Mouse (Mus musculus) lung, embryonic 14.5 days (tissue): ENCODE results near the gene Ubac2. TPM values are rescaled to one million over a fixed set of nuclear protein-coding genes. Genes with fewer than 3 reads are reported as not detected.
A peak's percentile ranks its signal among the peaks of the same experiment; 100 is the strongest.

Experiments used
- ATAC-seq: fragments of 200-750 bp; cut with Nextera tagmentation; 2 replicates; pipeline ENCODE4 v1.8.0; 2017; ENCODE audit warnings: mild to moderate bottlenecking, moderate TSS enrichment, moderate library complexity; ENCODE audit not compliant: insufficient read depth
- DNase-seq: peaks from one replicate; pipeline ENCODE4 v3.0.0-alpha.2; 2015
- H3K27ac ChIP-seq: fragments of 300-500 bp; sonication (generic); 2 replicates; pipeline ENCODE4 v1.5.1; 2014; ENCODE audit warnings: low read depth, mild to moderate bottlenecking, moderate library complexity
- H3K27me3 ChIP-seq: fragments of 300-500 bp; sonication (generic); 2 replicates; pipeline ENCODE4 v1.6.1; 2014; ENCODE audit warnings: low read length, control low read depth; ENCODE audit not compliant: insufficient read depth
- H3K36me3 ChIP-seq: fragments of 300-500 bp; sonication (generic); 2 replicates; pipeline ENCODE4 v1.6.1; 2014; ENCODE audit warnings: control low read depth; ENCODE audit not compliant: insufficient read depth
- H3K4me1 ChIP-seq: fragments of 300-500 bp; sonication (generic); 2 replicates; pipeline ENCODE4 v1.6.1; 2014; ENCODE audit warnings: antibody characterized with exemption, control low read depth; ENCODE audit not compliant: insufficient read depth
- H3K4me2 ChIP-seq: fragments of 300-500 bp; sonication (generic); 2 replicates; pipeline ENCODE4 v1.6.1; 2014; ENCODE audit warnings: mild to moderate bottlenecking
- H3K4me3 ChIP-seq: fragments of 300-500 bp; sonication (generic); 2 replicates; pipeline ENCODE4 v1.5.1; 2014; ENCODE audit warnings: low read depth, low read length
- H3K9ac ChIP-seq: fragments of 300-500 bp; sonication (generic); 2 replicates; pipeline ENCODE4 v1.6.1; 2014
- H3K9me3 ChIP-seq: fragments of 300-500 bp; sonication (generic); 2 replicates; pipeline ENCODE4 v1.6.1; 2016; ENCODE audit warnings: low read depth, low read length, control low read depth
- CTCF ChIP-seq: IDR thresholded peaks from 2 replicates; pipeline ENCODE4 v1.5.1; 2016; ENCODE audit warnings: antibody characterized with exemption, low read depth
- WGBS: fragments of 180-500 bp; shearing (Covaris S2); extraction: QIAGEN DNeasy Blood & Tissue Kit; methylation state at CpG from one replicate; pipeline ENCODE4 v1.1.7; 2014; 5-methylcytosine and 5-hydroxymethylcytosine counted together
- polyA plus RNA-seq: library from polyadenylated mRNA; unstranded; fragments of >200 nt; fragmentation: Nextera tagmentation; extraction: Ambion mirVana; gene quantifications from 2 replicates; pipeline ENCODE4 v1.2.1, GENCODE M21; 2014

Ubac2 gene
- polyA plus RNA-seq, 1 experiment from 2014 or later, result 61.1 TPM

GRCm38 (mm10) chr14:121876860-121877259 is 1.6 kb upstream of the Ubac2 start:
- H3K36me3 ChIP-seq, result no peaks in the 10 kb centered on the region
- no peak overlapping the region for H3K9ac ChIP-seq
- 80% methylated on average over 2 of the region's 2 CpGs for WGBS
- DNase-seq (no peak), ATAC-seq (no peak)
- no peak overlapping the region for H3K4me2 ChIP-seq
- TF ChIP-seq CTCF, result no peak
- H3K4me1 ChIP-seq, result no peaks in the 10 kb centered on the region
- H3K27me3 ChIP-seq, result no peaks in the 10 kb centered on the region
- no peak overlapping the region for H3K4me3 ChIP-seq
- no peak overlapping the region for H3K27ac ChIP-seq
- no peaks in the 10 kb centered on the region for H3K9me3 ChIP-seq

- Histone ChIP-seq H3K4me3 (peak overlapping the region; percentile 97), H3K36me3 (no peaks in the 10 kb centered on the region), H3K4me1 (no peaks in the 10 kb centered on the region), H3K27me3 (no peaks in the 10 kb centered on the region), H3K4me2 (peak overlapping the region; percentile 96), H3K9ac (peak overlapping the region; percentile 90), H3K27ac (peak overlapping the region; percentile 97; the same call in 1 of the 2 replicates), H3K9me3 (no peaks in the 10 kb centered on the region)
- DNase-seq (peak; percentile 15), ATAC-seq (no peak)
- no peak for TF ChIP-seq CTCF
- WGBS, result 29% methylated on average over 8 of the region's 8 CpGs
Measured at GRCm38 (mm10) chr14:121877640-121878039, 780 bp upstream of the Ubac2 start.

- H3K36me3 ChIP-seq, result no peaks in the 10 kb centered on the region
- 0% methylated on average over 27 of the region's 27 CpGs for WGBS
- H3K9ac ChIP-seq, result peak overlapping the region; percentile 90
- no peaks in the 10 kb centered on the region for H3K27me3 ChIP-seq
- H3K4me3 ChIP-seq, result peak overlapping the region; percentile 97
- H3K4me2 ChIP-seq, result peak overlapping the region; percentile 96
- TF ChIP-seq CTCF, result no peak
- ATAC-seq, result no peak; the same call in 1 of the 2 replicates
- no peaks in the 10 kb centered on the region for H3K9me3 ChIP-seq
- DNase-seq, result no peak
- peak overlapping the region; percentile 77 for H3K27ac ChIP-seq
- no peaks in the 10 kb centered on the region for H3K4me1 ChIP-seq
Measured at GRCm38 (mm10) chr14:121878859-121879206, 413 bp downstream of the Ubac2 start.

- ATAC-seq (no peak), DNase-seq (peak; percentile 40)
- H3K9me3 ChIP-seq, result no peaks in the 10 kb centered on the region
- H3K4me1 ChIP-seq, result peaks cover 2% of the 10 kb centered on the region; the same call in 1 of the 2 replicates
- H3K4me3 ChIP-seq, result peak overlapping the region; percentile 97
- no peaks in the 10 kb centered on the region for H3K36me3 ChIP-seq
- H3K27me3 ChIP-seq, result no peaks in the 10 kb centered on the region
- TF ChIP-seq CTCF, result no peak
- H3K27ac ChIP-seq, result no peak overlapping the region; the same call in 1 of the 2 replicates
- H3K4me2 ChIP-seq, result peak overlapping the region; percentile 96
- 5% methylated on average over 16 of the region's 16 CpGs for WGBS
- peak overlapping the region; percentile 90 for H3K9ac ChIP-seq
Measured at GRCm38 (mm10) chr14:121879266-121879840, 933 bp downstream of the Ubac2 start.

GRCm38 (mm10) chr14:121881211-121881610 is 2.8 kb downstream of the Ubac2 start:
- Histone ChIP-seq H3K4me1 (peaks cover 3% of the 10 kb centered on the region; the same call in 1 of the 2 replicates), H3K4me2 (no peak overlapping the region), H3K9ac (no peak overlapping the region), H3K36me3 (0 out of 2 replicates have a peak, but pooled peaks cover 4% of the 10 kb centered on the region), H3K27me3 (no peaks in the 10 kb centered on the region), H3K27ac (no peak overlapping the region), H3K9me3 (no peaks in the 10 kb centered on the region), H3K4me3 (no peak overlapping the region)
- ATAC-seq (no peak), DNase-seq (no peak)
- WGBS, result 77% methylated on average over 7 of the region's 7 CpGs
- TF ChIP-seq CTCF, result no peak

- WGBS, result 41% methylated on average over 6 of the region's 6 CpGs
- 0 out of 2 replicates have a peak, but pooled peaks cover 4% of the 10 kb centered on the region for H3K36me3 ChIP-seq
Measured at GRCm38 (mm10) chr14:121884150-121884797, 5.9 kb downstream of the Ubac2 start.

GRCm38 (mm10) chr14:121893747-121894146 is 15.3 kb downstream of the Ubac2 start:
- H3K4me1 ChIP-seq, result no peaks in the 10 kb centered on the region
- no peak for ATAC-seq
- H3K27me3 ChIP-seq, result no peaks in the 10 kb centered on the region
- H3K27ac ChIP-seq, result no peak overlapping the region
- H3K9ac ChIP-seq, result no peak overlapping the region
- whole genome bisulfite sequencing, result 66% methylated on average over 6 of the region's 6 CpGs
- no peak overlapping the region for H3K4me3 ChIP-seq
- no peak for TF ChIP-seq CTCF
- no peak for DNase-seq
- no peaks in the 10 kb centered on the region for H3K36me3 ChIP-seq
- no peaks in the 10 kb centered on the region for H3K9me3 ChIP-seq
- no peak overlapping the region for H3K4me2 ChIP-seq

More at GRCm38 (mm10) chr14:121884150-121884797, 5.9 kb downstream of the Ubac2 start:
- no peaks in the 10 kb centered on the region for H3K27me3 ChIP-seq
- no peak overlapping the region for H3K9ac ChIP-seq
- no peak overlapping the region for H3K4me2 ChIP-seq
- no peak overlapping the region for H3K4me3 ChIP-seq
- TF ChIP-seq CTCF, result no peak
- ATAC-seq (no peak), DNase-seq (peak; percentile 71)
- peaks cover 3% of the 10 kb centered on the region; the same call in 1 of the 2 replicates for H3K4me1 ChIP-seq
- H3K9me3 ChIP-seq, result no peaks in the 10 kb centered on the region
- H3K27ac ChIP-seq, result no peak overlapping the region
